Mouse (Mus musculus): Measurements from ENCODE around the gene Ubac2. TPM values are rescaled to one million over a fixed set of nuclear protein-coding genes. Genes with fewer than 3 reads are reported as not detected.
"Not testable (repeated sequence)": the region's sequence is repeated elsewhere in the genome, so short reads cannot be mapped to it uniquely, and the experiment has no call there.

The Ubac2 gene
- 37.4 and 52.4 TPM in 2 replicates for polyA plus RNA-seq (2014; fragmentation: Nextera tagmentation; extraction: Ambion mirVana)

GRCm38 (mm10) chr14:121878176-121878858, at the start of gene Ubac2:
Ubac2 (plus strand) TSS chr14:121878620.
- no peaks in the 10 kb centered on the region for H3K27me3 ChIP-seq (ENCODE audit: control insufficient read depth, insufficient read depth, low read length)
- ATAC-seq (ENCODE audit: low FRiP score, low TSS enrichment), result peak; percentile 98

GRCm38 (mm10) chr14:121829816-121830442, 48.5 kb upstream of the Ubac2 start:
- no peak overlapping the region for H3K27ac ChIP-seq (replicated peaks; ENCODE audit: low read depth, low read length)
- no peaks in the 10 kb centered on the region for H3K4me1 ChIP-seq (ENCODE audit: control insufficient read depth, insufficient read depth, low read length)
- no peaks in the 10 kb centered on the region for H3K36me3 ChIP-seq (ENCODE audit: control insufficient read depth, insufficient read depth, low read length)
- no peak overlapping the region for H3K4me3 ChIP-seq (replicated peaks; ENCODE audit: low read depth, low read length)
- H3K27me3 ChIP-seq (ENCODE audit: control insufficient read depth, insufficient read depth, low read length), result no peaks in the 10 kb centered on the region
- ATAC-seq (ENCODE audit: low FRiP score, low TSS enrichment) (no peak), DNase-seq (no peak)
- H3K9ac ChIP-seq (replicated peaks; ENCODE audit: low read length), result no peak overlapping the region
- H3K4me2 ChIP-seq (ENCODE audit: low read length), result no peak overlapping the region
- WGBS, result 92% methylated on average over 4 of the region's 4 CpGs
- H3K9me3 ChIP-seq (ENCODE audit: control insufficient read depth, low read length), result peaks cover 4% of the 10 kb centered on the region

More at GRCm38 (mm10) chr14:121878176-121878858, at the start of gene Ubac2:
- H3K27ac ChIP-seq (replicated peaks; ENCODE audit: low read depth, low read length), result peak within 1 kb of the TSS; percentile 91
- peaks cover 10% of the 10 kb centered on the region; the same call in 1 of the 2 replicates for H3K4me1 ChIP-seq (ENCODE audit: control insufficient read depth, insufficient read depth, low read length)
- H3K4me2 ChIP-seq (ENCODE audit: low read length), result peak within 1 kb of the TSS; percentile 73
- peak within 1 kb of the TSS; percentile 95 for H3K4me3 ChIP-seq (replicated peaks; ENCODE audit: low read depth, low read length)
- no peaks in the 10 kb centered on the region for H3K36me3 ChIP-seq (ENCODE audit: control insufficient read depth, insufficient read depth, low read length)
- peak; percentile 100 for DNase-seq
- under 1% methylated on average over 61 of the region's 61 CpGs for WGBS
- H3K9ac ChIP-seq (replicated peaks; ENCODE audit: low read length), result peak within 1 kb of the TSS; percentile 93
- H3K9me3 ChIP-seq (ENCODE audit: control insufficient read depth, low read length), result no peaks in the 10 kb centered on the region

GRCm38 (mm10) chr14:121833001-121833520, 45.4 kb upstream of the Ubac2 start:
- DNase-seq (no peak), ATAC-seq (ENCODE audit: low FRiP score, low TSS enrichment) (no peak)
- Histone ChIP-seq H3K4me1 (ENCODE audit: control insufficient read depth, insufficient read depth, low read length) (no peaks in the 10 kb centered on the region), H3K9me3 (ENCODE audit: control insufficient read depth, low read length) (peaks cover 4% of the 10 kb centered on the region), H3K27me3 (ENCODE audit: control insufficient read depth, insufficient read depth, low read length) (no peaks in the 10 kb centered on the region), H3K9ac (replicated peaks; ENCODE audit: low read length) (no peak overlapping the region), H3K27ac (replicated peaks; ENCODE audit: low read depth, low read length) (no peak overlapping the region), H3K36me3 (ENCODE audit: control insufficient read depth, insufficient read depth, low read length) (no peaks in the 10 kb centered on the region), H3K4me3 (replicated peaks; ENCODE audit: low read depth, low read length) (no peak overlapping the region), H3K4me2 (ENCODE audit: low read length) (no peak overlapping the region)
- WGBS, result 83% methylated on average over 2 of the region's 2 CpGs

GRCm38 (mm10) chr14:121838161-121838560, 40.3 kb upstream of the Ubac2 start:
- H3K27me3 ChIP-seq (ENCODE audit: control insufficient read depth, insufficient read depth, low read length), result no peaks in the 10 kb centered on the region
- H3K9me3 ChIP-seq (ENCODE audit: control insufficient read depth, low read length), result peaks cover 7% of the 10 kb centered on the region
- WGBS, result 92% methylated on average over 4 of the region's 4 CpGs
- H3K27ac ChIP-seq (replicated peaks; ENCODE audit: low read depth, low read length), result no peak overlapping the region
- no peaks in the 10 kb centered on the region for H3K36me3 ChIP-seq (ENCODE audit: control insufficient read depth, insufficient read depth, low read length)
- H3K4me2 ChIP-seq (ENCODE audit: low read length), result no peak overlapping the region
- DNase-seq, result no peak
- no peak overlapping the region for H3K9ac ChIP-seq (replicated peaks; ENCODE audit: low read length)
- ATAC-seq (ENCODE audit: low FRiP score, low TSS enrichment), result no peak
- H3K4me1 ChIP-seq (ENCODE audit: control insufficient read depth, insufficient read depth, low read length), result no peaks in the 10 kb centered on the region
- H3K4me3 ChIP-seq (replicated peaks; ENCODE audit: low read depth, low read length), result no peak overlapping the region

- Histone ChIP-seq H3K4me2 (ENCODE audit: low read length) (no peak overlapping the region), H3K9me3 (ENCODE audit: control insufficient read depth, low read length) (peaks cover 7% of the 10 kb centered on the region), H3K4me3 (replicated peaks; ENCODE audit: low read depth, low read length) (no peak overlapping the region), H3K27me3 (ENCODE audit: control insufficient read depth, insufficient read depth, low read length) (no peaks in the 10 kb centered on the region), H3K36me3 (ENCODE audit: control insufficient read depth, insufficient read depth, low read length) (no peaks in the 10 kb centered on the region), H3K27ac (replicated peaks; ENCODE audit: low read depth, low read length) (no peak overlapping the region), H3K9ac (replicated peaks; ENCODE audit: low read length) (no peak overlapping the region), H3K4me1 (ENCODE audit: control insufficient read depth, insufficient read depth, low read length) (no peaks in the 10 kb centered on the region)
- ATAC-seq (ENCODE audit: low FRiP score, low TSS enrichment), result no peak
- no peak for DNase-seq
- 90% methylated on average over 8 of the region's 8 CpGs for WGBS
These were observed 38.2 kb upstream of the Ubac2 start for GRCm38 (mm10) chr14:121840217-121840616.

- no peak overlapping the region for H3K4me3 ChIP-seq (replicated peaks; ENCODE audit: low read depth, low read length)
- 47% methylated on average over 8 of the region's 8 CpGs for WGBS
- H3K27me3 ChIP-seq (ENCODE audit: control insufficient read depth, insufficient read depth, low read length), result no peaks in the 10 kb centered on the region
- ATAC-seq (ENCODE audit: low FRiP score, low TSS enrichment) (no peak), DNase-seq (no peak)
- no peaks in the 10 kb centered on the region for H3K9me3 ChIP-seq (ENCODE audit: control insufficient read depth, low read length)
- H3K4me2 ChIP-seq (ENCODE audit: low read length), result no peak overlapping the region
- H3K27ac ChIP-seq (replicated peaks; ENCODE audit: low read depth, low read length), result no peak overlapping the region
- no peak overlapping the region for H3K9ac ChIP-seq (replicated peaks; ENCODE audit: low read length)
- no peaks in the 10 kb centered on the region for H3K4me1 ChIP-seq (ENCODE audit: control insufficient read depth, insufficient read depth, low read length)
- H3K36me3 ChIP-seq (ENCODE audit: control insufficient read depth, insufficient read depth, low read length), result no peaks in the 10 kb centered on the region
These were observed 33.9 kb upstream of the Ubac2 start for GRCm38 (mm10) chr14:121844486-121844885.

GRCm38 (mm10) chr14:121851231-121851630, 27.2 kb upstream of the Ubac2 start:
- H3K27me3 ChIP-seq (ENCODE audit: control insufficient read depth, insufficient read depth, low read length), result no peaks in the 10 kb centered on the region
- no peaks in the 10 kb centered on the region for H3K36me3 ChIP-seq (ENCODE audit: control insufficient read depth, insufficient read depth, low read length)
- H3K9ac ChIP-seq (replicated peaks; ENCODE audit: low read length), result no peak overlapping the region
- no peak for DNase-seq
- H3K9me3 ChIP-seq (ENCODE audit: control insufficient read depth, low read length), result no peaks in the 10 kb centered on the region
- H3K4me2 ChIP-seq (ENCODE audit: low read length), result no peak overlapping the region
- H3K27ac ChIP-seq (replicated peaks; ENCODE audit: low read depth, low read length), result no peak overlapping the region
- no peak overlapping the region for H3K4me3 ChIP-seq (replicated peaks; ENCODE audit: low read depth, low read length)
- ATAC-seq (ENCODE audit: low FRiP score, low TSS enrichment), result no peak
- no peaks in the 10 kb centered on the region for H3K4me1 ChIP-seq (ENCODE audit: control insufficient read depth, insufficient read depth, low read length)
- 98% methylated on average over 1 of the region's 1 CpGs for WGBS

- H3K4me1 ChIP-seq (ENCODE audit: control insufficient read depth, insufficient read depth, low read length), result no peaks in the 10 kb centered on the region
- no peak for ATAC-seq (ENCODE audit: low FRiP score, low TSS enrichment)
- WGBS, result 91% methylated on average over 8 of the region's 8 CpGs
- H3K4me2 ChIP-seq (ENCODE audit: low read length), result no peak overlapping the region
- no peak overlapping the region for H3K9ac ChIP-seq (replicated peaks; ENCODE audit: low read length)
- H3K27ac ChIP-seq (replicated peaks; ENCODE audit: low read depth, low read length), result no peak overlapping the region
- DNase-seq, result no peak
- H3K36me3 ChIP-seq (ENCODE audit: control insufficient read depth, insufficient read depth, low read length), result no peaks in the 10 kb centered on the region
- H3K9me3 ChIP-seq (ENCODE audit: control insufficient read depth, low read length), result no peaks in the 10 kb centered on the region
- H3K27me3 ChIP-seq (ENCODE audit: control insufficient read depth, insufficient read depth, low read length), result no peaks in the 10 kb centered on the region
- no peak overlapping the region for H3K4me3 ChIP-seq (replicated peaks; ENCODE audit: low read depth, low read length)
These were observed 25.9 kb upstream of the Ubac2 start for GRCm38 (mm10) chr14:121852531-121852930.

GRCm38 (mm10) chr14:121865162-121865561, 13.3 kb upstream of the Ubac2 start:
- H3K27me3 ChIP-seq (ENCODE audit: control insufficient read depth, insufficient read depth, low read length); H3K4me1 ChIP-seq (ENCODE audit: control insufficient read depth, insufficient read depth, low read length); H3K27ac ChIP-seq (replicated peaks; ENCODE audit: low read depth, low read length); H3K9me3 ChIP-seq (ENCODE audit: control insufficient read depth, low read length); ATAC-seq (ENCODE audit: low FRiP score, low TSS enrichment); H3K4me2 ChIP-seq (ENCODE audit: low read length); H3K4me3 ChIP-seq (replicated peaks; ENCODE audit: low read depth, low read length); H3K9ac ChIP-seq (replicated peaks; ENCODE audit: low read length); H3K36me3 ChIP-seq (ENCODE audit: control insufficient read depth, insufficient read depth, low read length): not testable (repeated sequence)
- 10% methylated on average over 2 of the region's 2 CpGs for WGBS
- DNase-seq, result peak; percentile 86

Data from midbrain, embryonic 14.5 days (tissue).